8 mouse cellular contexts compared by ENCODE assay signal in the genomic region with DNA sequence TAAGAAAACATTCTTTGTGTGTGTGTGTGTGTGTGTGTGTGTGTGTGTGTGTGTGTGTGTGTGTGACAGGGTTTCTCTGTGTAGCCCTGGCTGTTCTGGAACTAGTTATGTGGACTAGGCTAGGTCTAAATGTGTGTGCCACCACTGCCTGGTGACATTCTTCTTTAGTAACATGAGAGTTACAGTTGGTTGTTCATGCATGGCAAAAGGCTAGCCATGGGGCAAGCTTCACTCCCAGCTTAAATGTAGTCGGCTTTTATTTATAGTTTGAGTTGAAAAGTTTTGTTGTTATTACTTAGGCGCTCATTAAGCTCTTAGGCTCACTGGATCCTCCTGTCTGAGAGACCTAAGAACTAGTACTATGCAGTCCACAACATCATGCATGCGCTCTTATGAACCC.
"Had no signal": no experiment of that assay in that cellular context is flagged by ENCODE, and none has a peak within 500 bp of the region (broad histone marks: within the 10 kb centered on the region; RNA-seq: fewer than 3 reads in every experiment).

No protein-coding gene starts in this region.

- DNase-seq: left cerebral cortex, postnatal 4 days; liver, postnatal 0 days; lung, embryonic 14.5 days; right cerebral cortex, adult 18-20 months; right cerebral cortex, postnatal 14 days; right cerebral cortex, postnatal 4 days; spleen, adult 18-20 months; thymus, postnatal 36 days had no signal
